Mouse (Mus musculus) adrenal gland, adult 18-20 months (tissue): ENCODE data around the gene 6820408C15Rik. TPM values are rescaled to one million over a fixed set of nuclear protein-coding genes. Genes with fewer than 3 reads are reported as not detected.

Experiments used
- DNase-seq, 2 experiments: peaks; one replicate each; pipeline ENCODE4 v3.0.0; 2021 to 2022; ENCODE audit warnings: low spot score in 2 of 2
- long read RNA-seq, 2 experiments: library from polyadenylated mRNA; stranded (forward); transcript quantifications; one replicate each; pipeline ENCODE4 v2.0.0; 2021
- total RNA-seq, 2 experiments: library from RNA; stranded (reverse); gene quantifications; 1 replicate in 1 of 2; 2 replicates in 1 of 2; pipeline ENCODE4 v1.2.3; 2021

6820408C15Rik gene
- total RNA-seq, result under 1 TPM; 0.36 to 0.74 TPM
- long read RNA-seq, experiment 1, partial matches to known transcripts, result 0 of 1 reads
- long read RNA-seq, experiment 1, other reads (novel, unspliced or antisense), result 1 of 1 reads
- long read RNA-seq, experiment 2, result 0 reads

GRCm38 (mm10) chr2:152415287-152415686 is at the start of gene 6820408C15Rik:
TSS of gene 6820408C15Rik (plus strand) at chr2:152415587.
- no peak for DNase-seq

GRCm38 (mm10) chr2:152367917-152368316 is 47.5 kb upstream of the 6820408C15Rik start:
- DNase-seq, result no peak

GRCm38 (mm10) chr2:152368532-152369140 is 46.8 kb upstream of the 6820408C15Rik start:
- peak; percentile 51 to 58 for DNase-seq

- DNase-seq, result no peak
These were observed 43.3 kb upstream of the 6820408C15Rik start for GRCm38 (mm10) chr2:152372104-152372503.

- no peak for DNase-seq
These were observed 42.7 kb upstream of the 6820408C15Rik start for GRCm38 (mm10) chr2:152372661-152373060.

GRCm38 (mm10) chr2:152373547-152373946 is 41.8 kb upstream of the 6820408C15Rik start:
- no peak for DNase-seq

GRCm38 (mm10) chr2:152375652-152376344 is 39.6 kb upstream of the 6820408C15Rik start:
- no peak for DNase-seq

GRCm38 (mm10) chr2:152376345-152376741 is 39.0 kb upstream of the 6820408C15Rik start, which contains the start of gene Nrsn2:
TSS of gene Nrsn2 (minus strand) at chr2:152376638.
- no peak for DNase-seq

GRCm38 (mm10) chr2:152384191-152384590 is 31.2 kb upstream of the 6820408C15Rik start:
- no peak for DNase-seq

GRCm38 (mm10) chr2:152392786-152393185 is 22.6 kb upstream of the 6820408C15Rik start:
- DNase-seq, result no peak

GRCm38 (mm10) chr2:152393225-152394017 is 22.0 kb upstream of the 6820408C15Rik start:
- no peak for DNase-seq

- no peak for DNase-seq
These were observed 20.0 kb upstream of the 6820408C15Rik start for GRCm38 (mm10) chr2:152395271-152395920.

GRCm38 (mm10) chr2:152396110-152397003 is 19.0 kb upstream of the 6820408C15Rik start:
- peak; percentile 66 to 68 for DNase-seq

GRCm38 (mm10) chr2:152397004-152397589 is 18.3 kb upstream of the 6820408C15Rik start:
- DNase-seq, result peak; percentile 69 to 74

GRCm38 (mm10) chr2:152397680-152398435 is 17.5 kb upstream of the 6820408C15Rik start, which contains the start of gene Sox12:
TSS of gene Sox12 (minus strand) at chr2:152398063.
- DNase-seq, result peak; percentile 97

GRCm38 (mm10) chr2:152398691-152399090 is 16.7 kb upstream of the 6820408C15Rik start:
- peak; percentile 91 for DNase-seq

GRCm38 (mm10) chr2:152399122-152399542 is 16.3 kb upstream of the 6820408C15Rik start:
- no peak for DNase-seq

- peak; percentile 85 to 88 for DNase-seq
These were observed 9.3 kb upstream of the 6820408C15Rik start for GRCm38 (mm10) chr2:152406126-152406525.

- DNase-seq, result no peak
These were observed 5.6 kb upstream of the 6820408C15Rik start for GRCm38 (mm10) chr2:152409781-152410180.
